Mouse (Mus musculus) embryonic fibroblast, embryonic 13.5 days (primary cell): Measurements from ENCODE around the gene Tiparp.

ENCODE experiments used
- CTCF ChIP-seq: IDR thresholded peaks from 2 replicates; pipeline ENCODE4 v1.5.1; 2011; ENCODE audit warnings: mild to moderate bottlenecking, control low read depth, low read length, moderate library complexity, borderline replicate concordance; ENCODE audit not compliant: insufficient read depth
- POLR2A ChIP-seq: IDR thresholded peaks from 2 replicates; pipeline ENCODE4 v1.6.1; 2011; ENCODE audit warnings: low read depth, mild to moderate bottlenecking, control low read depth, low read length, moderate library complexity

GRCm38 (mm10) chr3:65577602-65578001 lies 49.4 kb downstream of the Tiparp start:
- TF ChIP-seq CTCF: no peak
- no peak for TF ChIP-seq POLR2A
